ENCODE assay signal across 8 mouse cellular contexts in genomic region chr5:149678100-149678989, GRCm38 (mm10). TPM values are rescaled to one million over a fixed set of nuclear protein-coding genes. Genes with fewer than 3 reads are reported as not detected.
A peak's percentile ranks its signal among the peaks of the same experiment; 100 is the strongest.
DNase-seq lines count a peak whose midpoint lies in the region; ATAC-seq lines count a peak whose summit lies in the region.

Gene B3glct, plus strand, starts transcription at chr5:149678230.

- no peaks in the 10 kb centered on the region for H3K9me3 ChIP-seq in hindbrain, embryonic 11.5 days (ENCODE audit: control insufficient read depth, low read length)

- H3K27ac ChIP-seq in hindbrain, embryonic 11.5 days (ENCODE audit: low read depth, low read length), result peak within 1 kb of the TSS; percentile 72; the same call in 1 of the 2 replicates

- peak within 1 kb of the TSS; percentile 62 for H3K4me3 ChIP-seq in hindbrain, embryonic 11.5 days (ENCODE audit: low read depth, low read length)

- H3K36me3 ChIP-seq in hindbrain, embryonic 11.5 days (ENCODE audit: control insufficient read depth, insufficient read depth, low read length), result no peaks in the 10 kb centered on the region

- peaks cover 8% of the 10 kb centered on the region for H3K4me1 ChIP-seq in hindbrain, embryonic 11.5 days (replicated peaks; ENCODE audit: control insufficient read depth, insufficient read depth, low read length)

- WGBS in hindbrain, embryonic 11.5 days, result under 1% methylated on average over 58 of the region's 106 CpGs

- H3K4me2 ChIP-seq in hindbrain, embryonic 11.5 days (replicated peaks; ENCODE audit: low read depth, low read length), result peak within 1 kb of the TSS; percentile 87

- peak within 1 kb of the TSS; percentile 78 for H3K9ac ChIP-seq in hindbrain, embryonic 11.5 days (ENCODE audit: low read depth, low read length)

- H3K27me3 ChIP-seq in hindbrain, embryonic 11.5 days (ENCODE audit: control insufficient read depth, insufficient read depth, low read length), result no peaks in the 10 kb centered on the region

- DNase-seq in NIH3T3 (ENCODE audit: low read depth), result peak; percentile 94
- peak; percentile 92 to 93 for DNase-seq in cerebellum, postnatal 10 days
- peak; percentile 44 to 71 for DNase-seq in frontal cortex, postnatal 10 days (ENCODE audit: low spot score in 2 of 2)
- peak; percentile 93 for DNase-seq in hindbrain, embryonic 11.5 days (ENCODE audit: low spot score)
- DNase-seq in layer of hippocampus, postnatal 10 days (ENCODE audit: low spot score in 2 of 2), result peak; percentile 81 to 90
- peak; percentile 85 for DNase-seq in lung, postnatal 10 days
- DNase-seq in ovary, postnatal 14 days (ENCODE audit: low spot score), result peak; percentile 82
- peak; percentile 94 for DNase-seq in thymus, postnatal 14 days

- peak; percentile 97 for ATAC-seq in hindbrain, embryonic 11.5 days (ENCODE audit: low FRiP score)

RNA-seq across cellular contexts. Expression of gene B3glct, which starts in this region (rescaled TPM):
- 15.3 and 15.8 TPM in 2 replicates for polyA plus RNA-seq in hindbrain, embryonic 11.5 days (2014; fragmentation: Nextera tagmentation; extraction: Ambion mirVana)
- 10 to 100 TPM; 19.7 to 24.4 TPM for total RNA-seq in layer of hippocampus, postnatal 10 days (2021)

Comparison
In these comparisons a context has a peak if more than half of its experiments do, and no peak if none do; other contexts are left out.
1. Peak in every context shown above with its lines: DNase-seq, ATAC-seq, H3K4me3 ChIP-seq and H3K27ac ChIP-seq.